Mouse (Mus musculus) liver, postnatal 0 days (tissue): Measurements from ENCODE around the gene Cdc42ep5. TPM values are rescaled to one million over a fixed set of nuclear protein-coding genes. Genes with fewer than 3 reads are reported as not detected.

Experiments
- ATAC-seq: fragments of 200-750 bp; cut with Nextera tagmentation; 2 replicates; pipeline ENCODE4 v1.8.0; 2017; ENCODE audit warnings: mild to moderate bottlenecking, moderate library complexity
- DNase-seq: peaks from one replicate; pipeline ENCODE4 v3.0.0-alpha.2; 2016
- H3K27ac ChIP-seq: fragments of 300-500 bp; sonication (generic); 2 replicates; pipeline ENCODE4 v1.5.1; 2014; ENCODE audit warnings: antibody characterized with exemption, moderate library complexity, mild to moderate bottlenecking, low read depth
- H3K27me3 ChIP-seq: fragments of 300-500 bp; sonication (generic); 2 replicates; pipeline ENCODE4 v1.6.1; 2014; ENCODE audit warnings: low read length, control low read depth, mixed read lengths; ENCODE audit not compliant: insufficient read depth
- H3K36me3 ChIP-seq: fragments of 300-500 bp; sonication (generic); replicated peaks from 2 replicates; pipeline ENCODE4 v1.6.1; 2014; ENCODE audit warnings: mild to moderate bottlenecking, control low read depth, low read length, moderate library complexity, mixed read lengths; ENCODE audit not compliant: insufficient read depth
- H3K4me1 ChIP-seq: fragments of 300-500 bp; sonication (generic); 2 replicates; pipeline ENCODE4 v1.6.1; 2014; ENCODE audit warnings: antibody characterized with exemption, mild to moderate bottlenecking, control low read depth; ENCODE audit not compliant: insufficient read depth
- H3K4me2 ChIP-seq: fragments of 300-500 bp; sonication (generic); 2 replicates; pipeline ENCODE4 v1.6.1; 2014; ENCODE audit warnings: low read depth, mild to moderate bottlenecking, low read length, moderate library complexity, mixed read lengths
- H3K4me3 ChIP-seq: fragments of 300-500 bp; sonication (generic); 2 replicates; pipeline ENCODE4 v1.5.1; 2014; ENCODE audit warnings: low read depth, low read length
- H3K9ac ChIP-seq: fragments of 300-500 bp; sonication (generic); replicated peaks from 2 replicates; pipeline ENCODE4 v1.6.1; 2014; ENCODE audit warnings: mild to moderate bottlenecking, moderate library complexity
- H3K9me3 ChIP-seq: fragments of 300-500 bp; sonication (generic); 2 replicates; pipeline ENCODE4 v1.6.1; 2016; ENCODE audit warnings: mild to moderate bottlenecking, control low read depth, low read length, mixed read lengths
- CTCF ChIP-seq: sonication (generic); IDR thresholded peaks from 2 replicates; pipeline ENCODE4 v1.5.1; 2016; ENCODE audit warnings: antibody characterized with exemption, low read depth
- EP300 ChIP-seq: IDR thresholded peaks from 2 replicates; pipeline ENCODE4 v1.6.1; 2016; ENCODE audit warnings: antibody characterized with exemption, low read depth, mild to moderate bottlenecking
- WGBS: fragments of 180-500 bp; shearing (Covaris S2); extraction: QIAGEN DNeasy Blood & Tissue Kit; methylation state at CpG from one replicate; pipeline ENCODE4 v1.1.7; 2014; ENCODE audit not compliant: insufficient replicate concordance; 5-methylcytosine and 5-hydroxymethylcytosine counted together
- polyA plus RNA-seq: library from polyadenylated mRNA; unstranded; fragments of >200 nt; fragmentation: Nextera tagmentation; extraction: Ambion mirVana; gene quantifications from 2 replicates; pipeline ENCODE4 v1.2.1, GENCODE M21; 2015

Gene Cdc42ep5
- polyA plus RNA-seq, 1 experiment from 2014 or later: 8.2 TPM

- H3K27ac ChIP-seq: no peak within 1 kb of the TSS
- WGBS: 5% methylated on average over 25 of the region's 37 CpGs
- no peak; the same call in 1 of the 2 replicates for ATAC-seq
- peaks cover 26% of the 10 kb centered on the region for H3K27me3 ChIP-seq
- no peak within 1 kb of the TSS for H3K9ac ChIP-seq
- H3K4me3 ChIP-seq: peak within 1 kb of the TSS; percentile 25; the same call in 1 of the 2 replicates
- H3K4me2 ChIP-seq: peak within 1 kb of the TSS; percentile 58
- no peaks in the 10 kb centered on the region for H3K9me3 ChIP-seq
- TF ChIP-seq CTCF: peak; percentile 61
- no peak for TF ChIP-seq EP300
- no peak for DNase-seq
- no peaks in the 10 kb centered on the region for H3K36me3 ChIP-seq
- peaks cover 4% of the 10 kb centered on the region; the same call in 1 of the 2 replicates for H3K4me1 ChIP-seq
Measured at GRCm38 (mm10) chr7:4119344-4119902, 45.2 kb downstream of the Cdc42ep5 start, which contains the start of gene Ttyh1. Ttyh1 (plus strand) TSS chr7:4119408.

GRCm38 (mm10) chr7:4117050-4117814 lies 47.4 kb downstream of the Cdc42ep5 start:
- Histone ChIP-seq H3K36me3 (no peaks in the 10 kb centered on the region), H3K4me1 (peaks cover 4% of the 10 kb centered on the region; the same call in 1 of the 2 replicates), H3K9ac (no peak overlapping the region), H3K27ac (no peak overlapping the region), H3K27me3 (peaks cover 26% of the 10 kb centered on the region), H3K4me2 (no peak overlapping the region), H3K9me3 (no peaks in the 10 kb centered on the region), H3K4me3 (no peak overlapping the region)
- no peak for DNase-seq
- WGBS: 53% methylated on average over 8 of the region's 8 CpGs
- no peak for ATAC-seq
- TF ChIP-seq EP300: no peak
- TF ChIP-seq CTCF: no peak

GRCm38 (mm10) chr7:4111766-4112165 lies 52.9 kb downstream of the Cdc42ep5 start:
- TF ChIP-seq EP300 (no peak), CTCF (no peak)
- ATAC-seq (no peak), DNase-seq (no peak)
- no peak overlapping the region for H3K27ac ChIP-seq
- no peak overlapping the region for H3K9ac ChIP-seq
- no peaks in the 10 kb centered on the region for H3K27me3 ChIP-seq
- no peak overlapping the region for H3K4me2 ChIP-seq
- no peak overlapping the region for H3K4me3 ChIP-seq
- H3K4me1 ChIP-seq: no peaks in the 10 kb centered on the region
- no peaks in the 10 kb centered on the region for H3K36me3 ChIP-seq
- no peaks in the 10 kb centered on the region for H3K9me3 ChIP-seq
- 39% methylated on average over 3 of the region's 3 CpGs for whole genome bisulfite sequencing

GRCm38 (mm10) chr7:4103411-4103810 lies 61.2 kb downstream of the Cdc42ep5 start:
- no peaks in the 10 kb centered on the region for H3K36me3 ChIP-seq
- no peak overlapping the region for H3K9ac ChIP-seq
- H3K27ac ChIP-seq: no peak overlapping the region
- TF ChIP-seq CTCF (peak; percentile 79), EP300 (no peak)
- no peak overlapping the region for H3K4me3 ChIP-seq
- ATAC-seq: no peak
- no peak for DNase-seq
- H3K4me2 ChIP-seq: no peak overlapping the region
- no peaks in the 10 kb centered on the region for H3K27me3 ChIP-seq
- 13% methylated on average over 4 of the region's 4 CpGs for WGBS
- no peaks in the 10 kb centered on the region for H3K9me3 ChIP-seq
- H3K4me1 ChIP-seq: no peaks in the 10 kb centered on the region

Other genes starting within 250 kb of the Cdc42ep5 start
- 0.73 and 1.2 TPM in 2 replicates for gene Lilra6, start 249.4 kb downstream of the Cdc42ep5 start, polyA plus RNA-seq
- gene Lair1, start 101.7 kb downstream of the Cdc42ep5 start, polyA plus RNA-seq: 5.0 and 5.3 TPM in 2 replicates
- 1.9 and 3.2 TPM in 2 replicates for gene Ttyh1, start 45.5 kb downstream of the Cdc42ep5 start, polyA plus RNA-seq
- 9.1 and 9.7 TPM in 2 replicates for gene Leng8, start 27.8 kb downstream of the Cdc42ep5 start, polyA plus RNA-seq
- gene Leng9, start 14.5 kb downstream of the Cdc42ep5 start, polyA plus RNA-seq: 2.8 TPM in 2 replicates
- 1.9 and 2.2 TPM in 2 replicates for gene Lilra5, start 72.9 kb upstream of the Cdc42ep5 start, polyA plus RNA-seq
- gene Ncr1, start 172.9 kb upstream of the Cdc42ep5 start, polyA plus RNA-seq: 0.65 and 0.84 TPM in 2 replicates
- 2.7 and 3.4 TPM in 2 replicates for gene Gp6, start 232.9 kb upstream of the Cdc42ep5 start, polyA plus RNA-seq